Mouse (Mus musculus) T-cell, adult 2 months (primary cell): ENCODE results near the gene Rab37.

ENCODE experiments used
- DNase-seq: peaks from one replicate; pipeline ENCODE4 v3.0.0; 2022; ENCODE audit warnings: low spot score

The Rab37 gene

DNA sequence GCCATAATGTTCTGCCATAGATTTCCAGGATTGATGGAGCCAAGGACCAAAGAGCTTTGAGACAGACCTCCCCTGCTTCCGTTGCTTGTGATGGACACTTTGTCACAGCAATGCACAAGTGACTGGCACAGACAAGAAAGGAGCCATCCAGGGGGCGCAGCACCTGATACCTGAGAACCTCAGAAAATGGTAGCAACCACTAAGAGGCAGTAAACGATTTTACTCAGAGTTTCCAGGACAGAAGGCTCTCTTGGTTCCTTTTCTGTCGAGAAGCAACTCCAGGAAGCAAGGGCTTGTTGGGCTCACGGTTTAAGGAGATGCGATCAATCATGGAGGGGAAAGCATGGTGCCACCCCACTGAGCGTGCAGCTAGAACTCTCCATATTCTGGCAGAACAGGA is 5.0 kb upstream of the Rab37 start:
- no peak for DNase-seq

DNA sequence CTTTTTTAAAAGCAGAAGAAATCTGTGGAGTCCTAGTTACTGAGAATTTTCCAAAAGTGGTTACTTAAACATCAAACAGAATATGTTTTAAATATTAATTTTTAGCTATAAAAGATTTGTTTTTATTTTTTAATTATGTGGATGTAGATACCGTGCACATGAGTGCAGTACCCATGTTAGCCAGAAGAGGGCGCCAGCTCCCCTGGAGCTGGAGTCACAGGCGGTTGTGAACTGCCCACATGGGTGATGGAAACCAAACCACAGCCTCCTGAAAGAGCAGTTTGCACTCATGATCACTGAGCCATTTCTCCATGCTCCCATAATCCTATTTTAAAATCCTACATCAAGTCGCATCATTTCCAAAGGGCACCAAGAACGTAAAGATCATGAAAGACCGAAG is 1.4 kb upstream of the Rab37 start:
- DNase-seq = peak; percentile 11

DNA sequence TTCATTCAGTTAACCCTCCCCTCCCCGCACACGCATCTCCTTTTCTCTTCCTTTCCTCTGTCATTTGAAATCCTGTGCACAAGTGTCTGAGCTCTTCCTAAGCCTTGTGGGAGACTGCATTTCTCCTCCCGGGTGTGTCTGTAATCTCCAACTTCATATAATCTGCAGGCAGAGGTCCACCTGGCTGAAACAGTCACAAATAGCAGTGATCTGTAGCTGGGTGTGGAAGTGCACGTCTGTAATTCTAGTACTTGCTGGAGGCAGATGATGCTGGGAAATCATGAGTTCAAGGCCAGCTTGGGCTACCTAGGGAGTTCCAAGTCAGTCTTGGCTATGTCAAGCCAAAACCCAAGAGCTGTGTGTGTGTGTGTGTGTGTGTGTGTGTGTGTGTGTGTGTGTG is 909 bp downstream of the Rab37 start:
- no peak for DNase-seq

- DNase-seq = no peak
These were observed 7.1 kb downstream of the Rab37 start for GRCm38 (mm10) chr11:115098203-115098932.

DNA sequence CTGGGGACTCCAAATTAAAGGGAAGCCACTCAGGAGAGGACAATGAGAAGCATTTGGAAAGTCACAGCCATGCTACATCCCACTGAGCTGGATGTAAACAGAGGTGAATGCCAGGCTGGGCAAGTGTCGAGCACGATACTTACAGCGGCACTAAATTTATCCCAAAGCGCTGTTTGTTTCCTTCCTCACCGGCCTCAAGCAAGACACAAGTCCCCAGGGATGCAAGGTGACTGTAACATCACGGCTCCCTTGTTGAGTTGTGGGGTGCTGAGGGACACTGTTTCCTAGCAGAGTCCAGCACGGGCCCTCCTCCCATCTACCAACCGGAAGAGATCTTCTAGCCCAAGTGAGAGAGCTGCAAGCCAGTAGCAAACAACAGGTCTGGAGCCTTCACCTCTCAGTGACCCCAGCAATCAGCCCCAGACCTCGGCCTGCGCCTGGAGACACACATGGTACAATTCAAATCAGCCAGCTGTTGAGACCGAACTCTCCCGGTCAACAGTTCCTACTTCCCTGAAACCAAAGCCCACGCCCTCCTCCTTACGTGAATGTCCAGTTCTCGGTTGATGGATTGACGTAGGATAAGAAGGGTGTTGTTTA is 8.1 kb downstream of the Rab37 start:
- DNase-seq = no peak

DNA sequence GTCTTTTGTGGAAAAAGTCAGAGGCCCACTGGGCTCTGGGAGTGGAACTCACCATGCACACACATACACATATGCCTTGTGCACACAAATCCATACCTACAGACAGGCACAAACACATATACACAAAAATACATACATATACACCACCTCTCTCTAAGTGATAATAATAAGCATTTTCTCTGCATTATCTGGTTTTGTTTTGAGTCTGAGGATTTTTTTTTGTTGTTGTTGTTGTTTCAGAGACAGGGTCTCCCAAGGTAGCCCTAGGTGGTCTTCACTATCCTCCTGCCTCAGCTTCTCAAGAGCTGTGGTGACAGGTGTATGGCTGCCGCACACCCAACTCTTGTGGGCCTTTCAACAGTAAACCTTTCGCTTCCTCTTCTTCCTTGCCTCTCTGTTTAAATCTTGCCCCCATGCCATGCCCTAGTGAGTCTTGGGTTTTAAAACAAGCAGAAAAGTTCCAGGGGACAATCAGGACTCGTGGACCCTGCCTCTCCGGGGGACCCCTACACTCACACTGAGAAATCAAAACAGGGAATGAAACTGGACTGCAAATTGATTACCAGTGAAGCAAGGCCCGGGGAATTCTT is 8.9 kb downstream of the Rab37 start:
- no peak for DNase-seq

DNA sequence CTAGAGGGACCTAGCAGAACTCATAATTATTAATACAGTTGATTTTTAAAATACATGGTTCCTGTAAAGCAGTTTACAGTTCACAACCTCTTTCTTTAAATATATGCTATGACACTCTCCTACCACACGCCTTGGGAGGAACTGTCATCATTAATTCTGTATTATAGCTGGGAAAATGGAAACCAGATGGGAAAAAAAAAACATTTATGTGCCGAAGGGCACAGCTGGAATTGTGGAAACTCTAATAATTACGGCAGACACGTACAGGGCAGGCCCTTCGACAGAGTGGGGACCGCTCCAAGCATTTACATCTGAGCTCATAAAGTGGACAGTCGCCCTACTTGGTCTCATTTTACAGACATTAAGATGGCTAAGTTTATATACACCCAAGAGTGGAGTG is 9.5 kb downstream of the Rab37 start:
- DNase-seq = no peak

GRCm38 (mm10) chr11:115101615-115102051 is 10.4 kb downstream of the Rab37 start:
- DNase-seq = no peak

- DNase-seq = no peak
These were observed 10.9 kb downstream of the Rab37 start for GRCm38 (mm10) chr11:115102116-115102515.

DNA sequence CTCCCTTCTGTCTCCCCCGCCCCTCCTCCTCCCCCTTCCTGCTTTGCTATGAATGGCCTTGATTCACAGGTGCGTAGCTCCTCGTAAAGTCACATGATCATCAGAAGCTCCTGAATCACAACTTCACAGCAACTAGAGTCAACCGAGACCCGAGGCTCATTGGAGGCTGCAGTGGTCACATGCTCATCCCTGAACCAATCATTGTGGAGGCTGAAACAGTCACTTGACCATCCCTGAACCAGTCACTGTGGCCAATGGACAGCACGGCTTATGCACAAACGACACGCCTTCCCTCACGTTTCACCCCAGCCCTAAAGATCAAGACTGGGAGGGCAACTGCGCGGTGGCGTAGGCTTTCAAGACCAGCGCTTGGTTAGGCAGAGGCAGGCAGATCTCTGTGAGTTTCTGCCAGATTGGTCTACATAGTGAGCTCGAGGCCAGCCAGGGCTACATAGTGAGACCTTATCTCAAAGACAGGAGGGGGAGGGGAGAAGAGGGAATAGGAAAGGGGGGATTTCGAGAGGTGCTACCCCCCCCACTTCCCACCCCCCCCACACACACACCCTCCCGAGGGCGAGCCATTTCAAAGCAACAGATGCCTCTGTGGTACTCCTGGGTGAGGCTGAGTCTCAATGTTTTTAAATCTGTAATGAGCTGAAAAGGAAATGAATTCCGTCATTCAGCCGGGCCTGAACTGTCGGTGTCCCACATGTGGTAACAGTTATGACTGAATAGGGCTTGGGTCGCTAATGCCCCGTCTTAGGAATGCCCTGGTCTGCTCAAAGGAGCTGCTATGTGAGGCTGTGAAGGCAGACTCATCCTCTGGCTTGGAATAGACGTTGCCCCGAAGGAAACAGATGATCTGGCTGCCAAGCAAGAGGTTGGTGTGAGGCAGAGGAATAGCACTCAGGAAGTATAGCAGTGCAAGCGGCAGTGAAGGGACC is 12.5 kb downstream of the Rab37 start:
- DNase-seq = no peak

DNA sequence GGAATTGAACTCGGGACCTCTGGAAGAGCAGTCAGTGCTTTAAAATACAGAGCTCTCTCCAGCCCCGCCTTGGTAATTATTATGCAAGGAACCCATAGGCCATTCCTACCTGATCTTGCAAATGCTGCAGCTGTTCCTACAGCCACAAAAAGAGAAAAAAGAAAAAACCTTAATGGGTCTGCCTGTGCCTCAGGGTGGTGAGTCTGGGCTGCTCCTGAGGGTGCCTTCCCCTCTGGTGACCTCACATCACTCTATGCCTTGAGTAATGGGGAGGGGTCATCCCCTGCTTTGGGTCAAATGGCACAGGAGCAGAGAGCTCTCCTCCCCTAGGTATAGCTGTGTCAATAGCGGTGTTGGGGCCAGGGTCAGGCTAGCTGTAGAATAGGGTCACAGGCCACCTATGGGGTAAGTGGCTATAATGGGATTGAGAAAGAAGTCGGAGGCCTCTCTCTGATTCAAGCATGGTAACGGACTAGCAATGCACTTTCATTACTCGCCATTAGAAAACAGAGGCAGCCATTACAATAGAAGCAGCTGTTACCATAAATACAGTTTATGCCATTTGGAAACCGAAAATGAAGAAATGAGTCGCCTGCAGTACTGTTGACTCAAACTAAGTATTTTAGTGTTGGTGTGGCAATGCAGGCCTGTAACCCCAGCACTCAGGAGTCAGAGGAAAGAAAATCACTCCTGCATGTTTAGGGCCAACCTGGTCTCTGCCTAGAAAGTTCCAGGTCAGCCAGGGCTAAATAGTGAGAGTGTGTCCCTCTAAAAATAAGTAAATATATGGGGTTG is 13.7 kb downstream of the Rab37 start:
- DNase-seq = no peak

GRCm38 (mm10) chr11:115106638-115107037 is 15.4 kb downstream of the Rab37 start:
- DNase-seq = no peak

DNA sequence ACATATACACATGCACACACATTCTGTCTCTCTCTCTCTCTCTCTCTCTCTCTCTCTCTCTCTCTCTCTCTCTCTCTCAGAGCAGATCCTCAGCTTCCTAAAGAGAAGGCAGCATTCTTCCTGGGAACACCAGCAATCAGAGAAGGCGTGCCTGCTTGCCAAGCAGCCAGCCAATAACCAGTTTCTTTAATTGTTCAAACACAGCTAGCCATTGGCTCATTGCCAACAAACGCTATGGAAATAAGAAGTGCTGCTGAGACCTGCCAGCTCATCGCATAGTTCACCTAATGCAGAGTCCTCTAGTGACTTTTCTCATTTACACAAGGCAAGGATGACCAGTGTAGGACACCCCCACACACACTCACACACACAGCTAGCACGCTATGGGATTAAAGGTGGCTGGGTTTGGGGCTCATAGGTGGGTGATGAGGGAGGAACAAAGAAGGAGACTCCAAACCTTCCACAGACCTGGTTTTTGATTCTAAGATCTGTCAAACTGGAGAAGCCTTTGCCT is 16.2 kb downstream of the Rab37 start:
- no peak for DNase-seq

- DNase-seq = no peak
These were observed 16.9 kb downstream of the Rab37 start for GRCm38 (mm10) chr11:115108176-115108575.

DNA sequence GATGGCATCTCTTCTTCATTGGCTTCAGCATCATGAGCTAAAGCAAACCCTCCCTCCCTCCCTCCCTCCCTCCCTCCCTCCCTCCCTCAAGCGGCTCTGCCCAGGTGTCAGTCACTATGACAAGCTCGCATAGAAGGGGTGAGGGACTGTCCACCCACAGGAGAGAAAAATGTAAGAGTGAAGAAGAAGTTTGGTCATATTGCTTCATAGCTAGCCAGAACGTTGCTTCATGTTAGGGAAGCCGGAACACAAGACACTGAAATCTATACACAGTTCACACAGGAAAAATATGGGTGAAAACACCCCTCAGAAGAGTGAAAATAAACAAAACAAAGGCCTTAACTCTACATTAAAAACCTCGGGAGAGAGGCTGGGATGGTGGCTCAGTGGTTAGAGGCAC is 19.0 kb downstream of the Rab37 start:
- DNase-seq = no peak

GRCm38 (mm10) chr11:115112196-115112595 is 21.0 kb downstream of the Rab37 start:
- no peak for DNase-seq

DNA sequence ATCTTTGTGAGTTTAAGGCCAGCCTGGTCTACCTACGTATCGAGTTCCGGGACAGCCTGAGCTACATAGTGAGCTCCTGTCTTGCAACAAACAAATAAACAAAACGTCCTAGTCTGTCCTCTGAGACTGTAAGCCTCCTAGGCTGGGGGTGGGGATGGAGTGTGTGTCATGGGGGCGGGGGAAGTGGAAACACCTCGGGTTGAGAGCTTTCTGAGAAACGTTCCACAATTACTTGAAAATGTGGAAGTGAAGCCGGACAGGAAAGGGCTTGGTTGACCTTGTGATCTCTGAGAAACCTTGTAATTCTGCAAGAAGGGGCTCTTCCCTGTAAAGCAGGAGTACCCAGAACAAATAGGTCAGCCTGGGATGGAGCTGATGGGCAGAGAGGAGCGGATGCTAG is 28.2 kb downstream of the Rab37 start:
- no peak for DNase-seq

DNA sequence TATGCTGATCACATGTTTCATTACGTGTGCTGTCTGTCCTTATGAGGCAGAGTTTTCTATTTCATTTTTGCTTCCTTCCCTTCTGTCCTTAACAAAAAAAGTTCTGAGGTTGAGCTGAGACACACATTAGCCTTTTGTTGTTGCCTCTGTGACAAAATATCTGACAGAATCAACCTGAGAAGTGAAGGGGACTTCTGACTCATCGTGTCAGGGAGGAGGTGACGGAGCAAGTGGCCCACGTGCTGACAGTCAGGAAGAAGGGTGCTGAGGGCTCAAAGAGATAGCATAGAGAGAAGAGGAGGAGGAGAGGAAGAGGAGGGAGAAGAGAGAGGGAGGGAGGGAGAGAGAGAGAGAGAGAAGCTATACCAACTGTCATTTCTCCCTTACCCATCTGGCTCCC is 37.3 kb downstream of the Rab37 start:
- peak; percentile 11 for DNase-seq

GRCm38 (mm10) chr11:115129508-115130126 is 38.4 kb downstream of the Rab37 start:
- DNase-seq = no peak

DNA sequence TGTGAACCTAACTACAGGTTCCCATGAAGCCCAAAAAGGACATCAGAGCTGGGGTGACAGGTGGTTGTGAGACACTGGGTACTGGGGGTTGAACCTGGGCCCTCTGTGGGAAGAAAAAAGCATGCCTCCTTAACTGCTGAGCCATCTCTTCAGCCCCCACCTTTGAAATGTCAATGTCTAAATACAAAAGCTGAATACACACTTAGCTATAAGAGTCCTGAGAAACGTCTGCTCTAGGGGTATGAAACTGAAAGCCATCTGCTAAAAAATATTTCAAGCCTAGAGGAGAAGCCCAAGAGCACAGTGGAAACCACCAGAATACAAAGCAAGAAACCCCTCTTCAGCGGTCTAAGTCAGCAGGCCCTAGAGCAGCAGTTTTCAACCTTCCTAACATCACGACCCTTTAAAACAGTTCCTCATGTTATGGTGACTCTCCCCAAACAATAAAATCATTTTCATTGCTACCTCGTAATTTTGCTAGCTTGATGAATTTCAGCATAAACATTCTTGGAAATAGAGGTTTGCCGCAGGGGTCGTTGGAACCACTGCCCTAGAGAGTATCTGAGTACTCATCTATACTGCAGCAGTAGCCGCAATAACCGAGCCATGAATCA is 40.6 kb downstream of the Rab37 start:
- DNase-seq = no peak
